Mouse (Mus musculus): ENCODE data around the gene Inka2.

Gene Inka2

DNA sequence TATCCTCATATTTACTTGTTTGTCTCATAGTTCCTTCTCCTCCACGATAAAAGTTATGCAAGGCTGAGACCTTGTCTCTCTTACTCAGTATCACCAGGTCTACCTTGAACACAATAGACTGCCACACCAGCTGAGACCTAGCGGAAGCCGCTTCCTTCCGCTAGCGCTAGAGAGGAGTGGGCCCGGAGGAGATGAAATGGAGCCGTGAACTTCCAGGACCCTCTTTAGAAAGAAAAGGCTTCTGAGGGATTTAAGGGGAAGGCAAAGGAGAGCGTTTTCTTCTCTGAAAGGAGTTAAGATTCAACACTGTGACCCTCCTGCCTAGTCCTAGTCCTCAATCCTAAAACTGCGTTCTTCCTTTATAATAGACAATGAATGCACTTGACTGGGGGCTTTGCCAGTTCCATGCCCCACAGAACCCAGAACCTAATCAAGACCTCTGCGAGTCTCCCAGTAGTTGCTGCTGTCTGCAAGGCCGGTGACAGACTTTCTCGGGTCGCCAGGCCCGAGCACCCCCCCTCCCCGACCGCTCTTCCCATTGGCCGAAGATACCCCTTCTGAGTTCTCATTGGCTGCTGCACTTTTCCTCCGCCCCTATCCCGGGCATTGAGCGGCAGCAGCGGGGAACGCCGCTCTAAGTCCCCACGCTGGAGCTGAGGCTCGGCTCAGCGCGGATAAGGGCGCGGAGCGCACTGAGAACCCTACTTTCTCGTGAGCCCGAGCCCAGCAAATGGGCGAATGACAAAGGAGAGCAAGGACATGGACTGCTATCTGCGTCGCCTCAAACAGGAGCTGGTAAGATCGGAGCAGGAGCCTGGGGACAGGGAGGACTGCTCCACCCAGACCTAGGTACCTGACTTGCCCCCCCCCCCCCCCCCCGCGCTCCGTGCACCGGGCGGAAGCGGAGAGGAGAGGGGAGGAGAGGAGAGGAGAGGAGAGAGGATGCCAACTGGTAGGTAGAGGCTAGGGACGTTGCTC lies at the start of gene Inka2:
Gene Inka2 (plus strand): TSS at position 569 of the 978 bp plus-strand sequence.
- peak; percentile 86 for DNase-seq (ENCODE audit: low spot score)

- no peak for DNase-seq (ENCODE audit: low spot score)
These were observed 49.3 kb upstream of the Inka2 start for GRCm38 (mm10) chr3:105655031-105655585.

DNA sequence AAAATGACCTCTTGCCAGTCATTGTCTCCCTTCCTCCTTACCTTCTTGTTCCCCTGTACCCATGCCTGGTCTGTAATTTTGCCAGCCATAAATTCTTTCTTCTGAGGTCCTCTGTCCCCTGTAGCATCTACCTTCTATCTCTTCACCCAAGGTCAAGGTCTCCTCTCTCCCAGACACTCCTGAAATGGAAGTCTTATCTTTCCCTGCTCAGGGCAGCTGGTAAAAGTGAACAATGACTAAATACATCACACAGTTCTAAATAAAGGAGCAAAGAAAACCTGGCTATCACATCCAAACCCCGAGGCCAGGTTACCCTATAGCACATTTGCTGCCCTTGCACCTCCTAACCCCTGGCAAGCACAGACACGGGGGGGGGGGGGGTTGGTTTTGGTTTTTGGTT lies 43.9 kb upstream of the Inka2 start:
- DNase-seq (ENCODE audit: low spot score) = no peak

DNA sequence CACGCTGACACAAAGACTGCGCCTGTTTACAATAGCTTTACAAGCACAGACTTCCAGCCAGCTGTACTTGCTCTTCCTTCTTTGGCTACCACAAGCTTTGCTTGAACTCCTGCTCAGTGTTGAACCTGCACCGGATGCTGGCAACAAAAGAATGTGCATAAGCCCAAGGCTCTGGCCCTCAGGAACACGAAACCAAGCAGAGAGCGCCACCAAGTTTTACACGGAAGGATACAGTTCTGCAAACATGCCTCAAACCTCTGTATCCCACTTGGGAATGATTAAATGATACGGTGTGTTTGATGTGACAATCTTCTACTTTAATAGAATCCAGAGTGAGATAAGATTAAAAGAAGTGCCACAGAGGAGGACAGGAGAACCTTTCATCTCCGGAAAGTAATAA lies 41.4 kb upstream of the Inka2 start:
- DNase-seq (ENCODE audit: low spot score) = no peak

DNA sequence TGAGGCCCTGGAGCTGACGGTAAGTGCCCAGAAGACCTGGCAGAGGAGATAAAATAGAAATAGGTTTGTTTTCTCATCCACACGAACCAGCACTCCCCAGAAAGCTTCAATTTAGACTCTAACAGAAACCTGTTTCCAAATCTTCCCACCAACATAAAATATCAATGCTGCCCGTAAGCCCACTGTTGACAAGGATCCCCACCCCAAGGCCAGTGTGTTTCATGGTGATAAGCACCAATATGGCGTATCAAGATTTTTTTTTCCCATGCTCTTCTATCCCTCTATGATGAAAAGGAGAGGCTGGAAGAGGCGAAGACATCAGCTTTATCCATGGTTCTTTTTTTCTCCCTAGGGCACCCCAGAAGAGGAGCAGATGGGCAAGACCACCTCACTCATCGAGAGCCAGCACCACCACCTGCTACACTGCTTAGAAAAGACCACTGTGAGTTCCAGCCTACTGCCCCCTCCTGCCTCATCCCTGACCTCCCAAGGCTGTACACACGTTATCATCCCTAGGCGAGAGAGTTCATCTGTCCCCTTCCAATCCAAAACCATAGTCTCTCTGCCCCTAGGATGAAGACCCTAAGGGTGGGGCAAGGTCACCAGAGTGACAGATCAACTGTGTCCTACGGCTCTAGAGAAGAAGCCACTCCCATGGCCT lies 39.2 kb upstream of the Inka2 start:
- DNase-seq (ENCODE audit: low spot score) = peak; percentile 34

GRCm38 (mm10) chr3:105666996-105667523 lies 37.3 kb upstream of the Inka2 start:
- DNase-seq (ENCODE audit: low spot score) = no peak

- no peak for DNase-seq (ENCODE audit: low spot score)
These were observed 36.2 kb upstream of the Inka2 start for GRCm38 (mm10) chr3:105668161-105668560.

- no peak for DNase-seq (ENCODE audit: low spot score)
These were observed 34.6 kb upstream of the Inka2 start for GRCm38 (mm10) chr3:105669776-105670175.

DNA sequence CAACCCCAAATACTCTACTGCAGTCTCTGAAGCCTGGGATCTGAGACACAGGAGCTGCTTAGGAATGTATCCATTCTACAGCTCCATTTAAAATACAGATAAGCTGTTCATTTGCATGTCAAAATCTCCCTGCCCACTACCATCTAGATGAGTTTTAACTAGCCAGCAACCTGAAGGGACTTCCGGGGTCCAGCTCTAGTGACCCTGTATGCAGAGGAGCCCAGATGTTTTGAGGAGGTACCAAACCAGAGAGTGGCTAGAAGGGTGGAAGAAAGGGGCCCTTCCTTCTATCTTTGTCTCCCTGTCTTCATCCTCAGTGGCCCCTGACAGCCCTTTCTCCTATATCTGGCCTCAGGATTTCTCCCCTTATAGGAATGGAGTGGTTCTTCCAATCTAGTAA lies 33.6 kb upstream of the Inka2 start:
- DNase-seq (ENCODE audit: low spot score) = no peak

DNA sequence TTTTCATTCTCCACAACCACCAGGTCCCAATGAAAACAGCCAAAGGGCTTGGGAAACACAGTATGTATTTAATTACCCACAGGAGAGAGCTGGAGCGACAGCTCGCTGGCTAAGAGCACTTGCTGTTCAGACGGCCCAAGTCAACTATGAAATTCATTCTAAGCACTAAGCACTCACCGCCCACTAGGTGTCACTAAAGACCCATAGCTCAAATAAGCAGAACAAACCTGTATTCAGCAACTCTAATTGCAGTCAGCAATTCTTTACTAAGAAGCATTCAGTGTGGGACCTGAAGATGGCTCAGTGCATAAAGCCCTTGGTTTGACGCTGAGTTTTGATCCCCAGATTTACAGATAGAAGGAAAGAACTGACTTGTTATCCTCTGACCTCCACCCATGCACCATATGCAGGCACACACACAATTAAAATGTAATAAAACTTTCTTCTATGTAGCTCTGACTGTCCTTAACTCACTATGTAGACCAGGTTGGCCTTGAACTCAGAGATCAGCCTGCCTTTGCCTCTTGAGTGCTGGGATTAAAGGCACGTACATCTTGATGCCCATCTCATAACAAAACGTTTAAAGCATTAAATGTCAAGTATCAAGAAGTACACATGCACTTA lies 29.7 kb upstream of the Inka2 start:
- peak; percentile 76 for DNase-seq (ENCODE audit: low spot score)

DNA sequence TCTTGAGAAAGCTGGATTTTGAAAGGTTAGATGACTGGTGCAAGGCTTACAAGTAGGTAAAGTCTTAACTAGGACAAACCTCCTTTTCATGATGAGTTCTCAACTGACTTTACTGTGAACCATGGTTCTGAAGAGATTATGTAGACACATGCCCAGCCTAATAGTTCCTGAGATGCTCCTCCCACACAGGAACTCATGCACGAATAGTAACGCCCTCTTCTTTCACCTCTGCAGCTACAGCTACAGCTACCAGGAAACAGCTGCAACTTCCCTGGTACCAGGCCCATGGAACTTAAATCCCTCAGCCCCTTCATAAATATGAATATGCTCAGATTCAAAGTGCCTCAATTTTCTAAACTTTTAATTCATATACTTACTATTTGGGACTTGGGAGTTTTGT lies 28.5 kb upstream of the Inka2 start:
- no peak for DNase-seq (ENCODE audit: low spot score)

DNA sequence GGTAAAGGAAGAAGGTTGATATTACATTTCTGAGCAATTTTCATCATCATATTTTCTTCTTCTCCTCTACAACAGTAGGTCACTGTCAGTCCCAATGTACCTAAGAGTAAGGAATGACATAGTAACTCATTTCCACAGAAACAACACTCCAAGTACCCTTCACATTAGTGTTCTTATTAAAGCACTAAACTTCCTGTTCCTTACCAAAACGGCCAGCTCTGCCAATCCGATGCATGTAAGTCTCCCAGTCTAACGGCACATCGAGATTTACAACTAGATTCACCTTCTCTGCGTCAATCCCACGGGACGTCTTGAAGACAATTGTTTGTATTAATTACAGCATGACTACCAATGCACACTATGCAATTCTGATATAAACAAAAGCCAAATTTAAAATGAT lies 24.1 kb upstream of the Inka2 start:
- no peak for DNase-seq (ENCODE audit: low spot score)

GRCm38 (mm10) chr3:105686394-105687323 lies 17.7 kb upstream of the Inka2 start:
- DNase-seq (ENCODE audit: low spot score) = no peak

GRCm38 (mm10) chr3:105687324-105688060 lies 16.9 kb upstream of the Inka2 start, which contains the start of gene Ddx20:
Ddx20 (minus strand) TSS chr3:105687574.
- DNase-seq (ENCODE audit: low spot score) = peak; percentile 98

DNA sequence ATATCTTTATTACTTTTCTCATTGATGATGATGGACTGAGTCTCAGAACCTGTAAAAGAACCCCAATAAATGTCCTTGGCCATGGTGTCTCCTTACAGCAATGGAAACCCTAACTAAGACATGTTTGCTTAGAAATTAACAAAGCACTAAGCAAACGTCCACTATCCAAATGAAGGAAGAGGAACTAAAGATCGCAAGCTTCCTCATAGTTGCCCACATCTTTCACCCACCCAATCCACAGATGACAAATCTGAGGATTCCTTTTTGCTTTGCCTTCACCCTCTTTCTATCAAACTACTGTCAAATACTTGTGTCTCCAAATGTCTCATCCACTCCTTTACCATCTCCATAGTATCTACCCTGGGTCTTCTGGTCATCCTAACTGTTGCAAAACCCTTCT lies 15.9 kb upstream of the Inka2 start:
- DNase-seq (ENCODE audit: low spot score) = no peak

- DNase-seq (ENCODE audit: low spot score) = no peak
These were observed 10.9 kb upstream of the Inka2 start for GRCm38 (mm10) chr3:105693327-105694080.

- no peak for DNase-seq (ENCODE audit: low spot score)
These were observed 8.7 kb upstream of the Inka2 start for GRCm38 (mm10) chr3:105695476-105696386.

DNA sequence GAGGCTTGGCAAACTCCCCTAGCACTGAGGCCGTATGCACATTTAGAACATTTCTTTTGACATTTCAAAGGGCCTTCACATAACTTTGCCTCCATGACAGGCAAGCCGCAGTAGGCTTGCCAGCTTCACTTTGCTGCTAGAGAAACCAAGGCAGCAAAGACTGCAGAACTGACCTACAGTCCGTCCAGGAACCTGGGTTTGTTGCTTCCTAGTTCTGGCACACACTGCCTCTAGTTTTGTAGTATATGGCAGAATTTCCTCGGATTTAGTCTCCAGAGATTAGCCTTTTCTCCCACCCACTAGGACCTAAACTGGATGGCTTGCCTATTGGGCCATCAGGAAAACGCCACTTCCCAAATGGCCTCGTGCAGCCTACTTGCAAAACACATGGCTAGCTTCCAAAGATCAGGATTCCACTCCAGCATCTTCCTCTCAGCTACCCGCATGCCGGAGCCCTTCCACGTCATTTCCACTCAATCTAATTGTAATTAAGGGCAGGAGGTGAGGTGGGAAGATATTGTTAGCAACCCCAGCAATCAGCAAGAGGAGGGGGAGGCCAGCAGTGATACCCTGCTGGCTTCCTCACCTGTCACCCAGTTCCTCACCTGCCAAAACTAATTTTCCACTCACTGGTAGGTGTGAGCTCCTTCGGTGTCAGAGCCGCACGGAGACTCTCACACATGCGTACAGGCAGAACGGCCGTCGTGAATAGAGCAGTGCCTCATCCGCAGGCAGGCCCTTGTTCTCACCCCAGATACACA lies 7.8 kb upstream of the Inka2 start:
- no peak for DNase-seq (ENCODE audit: low spot score)
